Mouse (Mus musculus): ENCODE data around the gene Arhgap8.

DNA sequence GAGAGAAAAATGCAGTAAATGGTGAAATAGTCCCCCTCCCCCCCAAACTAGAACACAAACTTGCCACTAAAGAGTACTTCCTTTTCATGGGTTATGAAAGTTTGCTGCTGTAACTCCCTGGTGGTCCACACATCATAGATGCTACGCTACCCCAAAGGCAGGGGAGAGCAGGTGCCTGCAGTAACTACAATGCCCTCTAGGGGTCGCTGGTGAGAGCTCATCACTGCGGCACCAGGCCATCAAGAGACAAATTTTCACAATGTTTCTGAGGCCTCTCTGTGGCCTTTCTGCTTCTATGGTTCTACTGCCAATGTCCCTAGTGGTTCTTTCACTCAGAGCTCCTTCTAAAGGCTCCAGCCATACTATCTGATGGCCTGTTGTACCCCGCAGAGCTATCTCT lies 38.6 kb downstream of the Arhgap8 start:
- peak; percentile 87 for TF ChIP-seq CTCF (IDR thresholded peaks at IDR 0.05; ENCODE audit: low read depth)
- TF ChIP-seq EP300 (IDR thresholded peaks at IDR 0.05; ENCODE audit: low read depth): no peak
